Mouse (Mus musculus): ENCODE measurements around the gene Tk2.

Gene Tk2

DNA sequence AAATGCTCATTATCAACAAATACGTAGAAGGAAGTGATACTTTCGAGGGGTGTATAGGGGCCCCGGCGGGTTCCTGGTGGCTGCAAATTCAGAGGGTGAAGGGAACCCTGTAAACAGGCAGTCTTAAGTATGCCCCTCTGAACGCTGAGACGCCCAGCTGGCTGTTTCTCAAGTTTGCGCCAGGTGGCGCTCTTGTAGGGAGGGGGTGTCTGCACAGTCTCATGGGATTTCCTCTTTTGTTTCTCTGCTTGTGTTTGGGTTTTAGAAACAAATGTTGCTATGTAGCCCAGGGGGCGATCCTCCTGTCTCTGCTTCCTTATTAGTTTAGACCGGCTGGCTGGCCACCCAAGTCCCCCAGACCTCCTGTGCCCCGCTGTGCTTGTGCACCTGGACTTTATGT, 29.3 kb downstream of the Tk2 start:
- no peak for DNase-seq

- no peak for DNase-seq
These were observed 30.8 kb downstream of the Tk2 start for GRCm38 (mm10) chr8:104217601-104218000.

DNA sequence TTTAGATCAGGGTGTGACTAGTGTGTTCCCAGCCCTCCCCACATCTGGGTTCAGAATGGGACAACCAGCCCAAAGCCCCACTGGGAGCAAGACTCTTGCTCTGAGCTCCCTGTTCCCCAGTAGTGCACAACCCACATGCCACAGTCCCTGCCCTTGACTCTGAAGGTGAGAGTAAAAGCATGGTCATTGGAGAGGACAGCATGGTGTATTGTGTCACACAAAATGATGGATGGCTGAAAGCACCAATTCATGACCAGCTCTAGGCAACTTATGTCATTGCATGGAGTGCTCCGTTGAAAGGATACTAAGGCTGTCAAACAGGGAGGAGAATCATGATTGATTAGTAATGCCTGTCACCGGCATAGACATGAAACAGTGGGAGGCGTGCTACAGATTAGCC, 43.1 kb downstream of the Tk2 start:
- DNase-seq: no peak

- DNase-seq: no peak
These were observed 46.0 kb downstream of the Tk2 start for GRCm38 (mm10) chr8:104202320-104202719.

DNA sequence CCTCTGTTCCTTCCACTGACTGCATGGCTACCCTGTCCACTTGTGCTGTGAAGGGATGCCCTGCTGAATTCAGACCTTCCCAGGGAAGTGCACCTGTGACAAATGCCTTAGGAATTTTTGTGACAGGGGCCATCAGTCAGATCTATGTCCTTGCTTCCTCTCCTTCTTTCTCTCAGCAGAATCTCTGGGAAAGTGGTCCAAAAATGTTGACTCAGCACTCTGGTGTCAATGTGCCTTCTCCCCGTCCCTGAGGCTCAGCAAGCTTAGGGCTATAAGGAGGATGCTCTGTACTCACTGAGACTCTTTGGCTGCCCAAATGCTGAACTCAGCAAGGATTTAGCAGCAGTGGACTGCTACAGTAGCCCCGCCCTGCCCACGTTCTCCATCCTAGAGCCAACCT, 46.7 kb downstream of the Tk2 start:
- DNase-seq: no peak

DNA sequence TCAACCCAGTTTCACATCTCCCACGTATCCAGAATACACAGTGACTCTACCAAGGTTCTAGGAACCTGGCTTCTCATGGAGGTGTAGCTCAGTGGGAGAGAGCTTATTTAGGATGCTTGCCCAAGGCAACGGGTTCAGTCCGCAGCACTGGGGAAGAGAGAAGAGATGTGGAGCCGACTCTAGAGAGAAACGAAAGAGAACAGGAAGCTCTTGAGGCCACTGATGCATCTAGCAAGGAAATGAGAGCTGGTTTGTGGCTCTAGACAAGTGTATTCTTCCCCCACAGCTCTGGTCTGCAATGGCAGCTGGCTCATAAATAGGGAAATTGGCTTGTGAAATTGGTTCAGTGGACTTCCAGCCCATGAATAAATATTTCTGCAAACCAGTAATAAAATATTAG, 48.6 kb downstream of the Tk2 start:
- DNase-seq: no peak

GRCm38 (mm10) chr8:104191496-104191895, 56.9 kb downstream of the Tk2 start:
- DNase-seq: no peak

- DNase-seq: no peak
These were observed 57.4 kb downstream of the Tk2 start for GRCm38 (mm10) chr8:104190777-104191468.

- DNase-seq: no peak
These were observed 59.9 kb downstream of the Tk2 start for GRCm38 (mm10) chr8:104188459-104188858.

GRCm38 (mm10) chr8:104187622-104188021, 60.7 kb downstream of the Tk2 start:
- DNase-seq: no peak

DNA sequence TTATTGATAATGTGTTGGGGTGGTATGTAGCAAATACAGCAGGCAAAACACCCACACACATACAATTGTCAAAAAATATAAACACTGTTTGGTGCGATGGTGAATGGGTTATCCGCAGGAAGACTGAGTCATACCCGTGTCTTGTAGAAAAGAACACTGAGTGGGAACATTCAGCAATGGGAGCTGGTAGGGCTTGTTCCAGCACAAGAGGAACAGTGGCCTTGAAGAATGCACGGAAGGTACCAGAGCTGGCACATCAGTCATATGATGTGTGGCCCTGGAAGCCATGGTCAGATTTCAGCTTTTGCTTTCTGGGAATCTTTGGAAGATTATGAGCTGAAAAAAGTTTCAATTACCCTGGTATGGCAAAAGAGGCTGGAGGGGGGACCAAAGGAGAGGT, 61.5 kb downstream of the Tk2 start:
- no peak for DNase-seq

DNA sequence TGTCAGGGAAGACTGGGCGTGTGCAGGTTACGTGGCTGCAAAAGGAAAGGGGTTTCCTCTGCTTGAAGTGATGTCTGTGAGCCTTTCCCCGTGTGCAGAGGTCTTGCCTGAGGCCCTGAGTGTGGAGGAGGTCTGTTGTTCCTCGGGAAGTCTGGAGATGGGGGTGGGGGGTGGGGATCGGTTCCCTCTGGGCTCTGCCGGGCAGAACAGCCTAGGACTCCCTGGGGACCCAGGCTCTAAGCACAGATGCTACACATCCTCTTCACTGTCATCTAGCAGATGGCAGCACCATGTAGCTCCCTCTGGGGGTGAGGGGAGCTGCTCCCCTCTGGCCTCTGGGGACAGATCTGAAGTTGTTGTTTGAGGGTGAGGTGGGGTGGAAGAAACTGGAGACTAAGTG, 63.5 kb downstream of the Tk2 start:
- DNase-seq: no peak

DNA sequence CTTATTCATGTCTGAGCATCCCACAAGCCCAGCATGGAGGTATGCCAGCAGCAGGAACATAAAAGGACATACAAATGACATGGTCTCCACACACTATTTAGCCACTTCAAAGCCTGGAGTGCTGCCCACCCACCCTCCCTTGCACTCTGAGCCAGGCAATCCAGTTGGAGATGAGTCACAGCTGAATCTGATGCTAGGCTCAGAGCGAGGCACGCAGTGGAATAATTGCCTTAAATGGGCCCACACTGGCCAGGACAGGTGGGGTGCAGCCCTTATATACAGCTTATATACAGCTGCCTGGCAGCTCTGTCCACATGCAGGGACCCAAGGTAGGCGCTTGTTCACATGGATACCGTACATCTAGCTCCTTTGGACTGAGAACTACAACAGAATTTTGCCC, 71.3 kb downstream of the Tk2 start:
- no peak for DNase-seq

Measured in cerebellum, adult 11 months (tissue).